Mouse (Mus musculus): Measurements from ENCODE around the gene Acad12. TPM values are rescaled to one million over a fixed set of nuclear protein-coding genes. Genes with fewer than 3 reads are reported as not detected.
"Not testable (repeated sequence)": the region's sequence is repeated elsewhere in the genome, so short reads cannot be mapped to it uniquely, and the experiment has no call there.

Acad12 gene
- polyA plus RNA-seq, 1 experiment from 2014 or later = 2.3 TPM

GRCm38 (mm10) chr5:121627871-121628270, 9.1 kb upstream of the Acad12 start:
- TF ChIP-seq EP300 (optimal IDR thresholded peaks at IDR 0.05) = no peak
- peak; percentile 94 for TF ChIP-seq CTCF (IDR thresholded peaks at IDR 0.05; ENCODE audit: low read depth)
- ATAC-seq (ENCODE audit: low FRiP score, low TSS enrichment) (no peak), DNase-seq (ENCODE audit: low spot score) (peak; percentile 73)
- Histone ChIP-seq H3K9ac (ENCODE audit: low read length) (no peak overlapping the region), H3K36me3 (ENCODE audit: control insufficient read depth, insufficient read depth, low read length) (no peaks in the 10 kb centered on the region), H3K27me3 (ENCODE audit: control insufficient read depth, insufficient read depth, low read length) (no peaks in the 10 kb centered on the region), H3K27ac (replicated peaks) (no peak overlapping the region), H3K9me3 (ENCODE audit: control insufficient read depth, low read length) (no peaks in the 10 kb centered on the region), H3K4me1 (replicated peaks; ENCODE audit: control insufficient read depth, insufficient read depth) (no peaks in the 10 kb centered on the region), H3K4me3 (ENCODE audit: low read depth, low read length) (no peak overlapping the region), H3K4me2 (replicated peaks; ENCODE audit: low read depth) (no peak overlapping the region)
- 0% methylated on average over 1 of the region's 1 CpGs for WGBS

DNA sequence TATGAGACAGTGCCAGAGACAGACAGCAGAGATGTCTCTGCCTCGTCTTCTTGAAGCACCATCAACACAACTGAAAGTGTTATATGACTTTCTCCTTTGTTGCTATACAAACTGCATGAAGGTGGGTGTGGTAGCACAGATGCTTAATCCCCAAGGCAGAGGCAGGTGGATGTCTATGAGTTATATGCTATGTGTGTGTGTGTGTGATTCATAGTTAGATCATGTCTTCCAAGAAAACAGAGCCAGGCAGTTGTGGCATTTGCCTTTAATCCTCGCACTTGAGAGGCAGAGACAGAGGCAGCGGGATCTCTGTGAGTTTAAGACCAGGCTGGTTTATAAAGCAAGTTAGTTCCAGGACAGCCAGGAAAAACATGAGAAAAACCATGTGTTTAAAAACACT, 4.5 kb upstream of the Acad12 start:
- H3K9me3 ChIP-seq (ENCODE audit: control insufficient read depth, low read length) = no peaks in the 10 kb centered on the region
- DNase-seq (ENCODE audit: low spot score) = no peak
- WGBS = 63% methylated on average over 3 of the region's 3 CpGs
- H3K4me2 ChIP-seq (replicated peaks; ENCODE audit: low read depth) = no peak overlapping the region
- no peak for ATAC-seq (ENCODE audit: low FRiP score, low TSS enrichment)
- H3K9ac ChIP-seq (ENCODE audit: low read length) = no peak overlapping the region
- H3K36me3 ChIP-seq (ENCODE audit: control insufficient read depth, insufficient read depth, low read length) = no peaks in the 10 kb centered on the region
- no peaks in the 10 kb centered on the region for H3K4me1 ChIP-seq (replicated peaks; ENCODE audit: control insufficient read depth, insufficient read depth)
- H3K4me3 ChIP-seq (ENCODE audit: low read depth, low read length) = no peak overlapping the region
- H3K27ac ChIP-seq (replicated peaks) = no peak overlapping the region
- TF ChIP-seq CTCF (IDR thresholded peaks at IDR 0.05; ENCODE audit: low read depth) = no peak
- TF ChIP-seq EP300 (optimal IDR thresholded peaks at IDR 0.05) = no peak
- H3K27me3 ChIP-seq (ENCODE audit: control insufficient read depth, insufficient read depth, low read length) = no peaks in the 10 kb centered on the region

- Histone ChIP-seq H3K9me3 (ENCODE audit: control insufficient read depth, low read length) (no peaks in the 10 kb centered on the region), H3K36me3 (ENCODE audit: control insufficient read depth, insufficient read depth, low read length) (no peaks in the 10 kb centered on the region), H3K27me3 (ENCODE audit: control insufficient read depth, insufficient read depth, low read length) (no peaks in the 10 kb centered on the region), H3K4me3 (ENCODE audit: low read depth, low read length) (no peak overlapping the region), H3K4me1 (replicated peaks; ENCODE audit: control insufficient read depth, insufficient read depth) (no peaks in the 10 kb centered on the region), H3K27ac (replicated peaks) (no peak overlapping the region), H3K9ac (ENCODE audit: low read length) (no peak overlapping the region), H3K4me2 (replicated peaks; ENCODE audit: low read depth) (no peak overlapping the region)
- no peak for ATAC-seq (ENCODE audit: low FRiP score, low TSS enrichment)
- TF ChIP-seq EP300 (optimal IDR thresholded peaks at IDR 0.05) = no peak
- TF ChIP-seq CTCF (IDR thresholded peaks at IDR 0.05; ENCODE audit: low read depth) = no peak
- DNase-seq (ENCODE audit: low spot score) = no peak
- 93% methylated on average over 5 of the region's 5 CpGs for WGBS
Measured at GRCm38 (mm10) chr5:121621102-121621501, 2.4 kb upstream of the Acad12 start.

DNA sequence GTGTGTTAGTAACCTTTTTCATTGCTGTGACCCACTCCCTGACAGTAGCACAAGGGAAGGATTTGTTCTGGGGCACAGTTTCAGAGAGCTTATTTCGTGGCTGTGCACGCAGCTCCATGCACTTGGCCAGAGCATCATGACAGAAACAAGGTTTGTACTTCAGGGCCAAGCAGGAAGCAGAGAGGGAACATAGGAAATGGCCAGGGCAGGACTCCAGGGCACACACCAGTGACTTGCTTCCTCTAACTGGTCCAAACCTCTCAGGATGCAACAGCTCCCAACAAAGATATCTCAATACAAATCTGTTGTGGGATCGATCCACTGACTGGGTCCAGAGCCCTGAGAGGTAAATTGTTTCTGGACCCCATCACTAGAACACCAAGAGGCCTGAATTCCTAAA, 3.8 kb downstream of the Acad12 start:
- H3K9ac ChIP-seq (ENCODE audit: low read length); DNase-seq (ENCODE audit: low spot score); H3K9me3 ChIP-seq (ENCODE audit: control insufficient read depth, low read length); H3K4me3 ChIP-seq (ENCODE audit: low read depth, low read length); H3K4me2 ChIP-seq (replicated peaks; ENCODE audit: low read depth); H3K27me3 ChIP-seq (ENCODE audit: control insufficient read depth, insufficient read depth, low read length); H3K4me1 ChIP-seq (replicated peaks; ENCODE audit: control insufficient read depth, insufficient read depth); ATAC-seq (ENCODE audit: low FRiP score, low TSS enrichment); H3K27ac ChIP-seq (replicated peaks); H3K36me3 ChIP-seq (ENCODE audit: control insufficient read depth, insufficient read depth, low read length): not testable (repeated sequence)
- WGBS = 78% methylated on average over 3 of the region's 3 CpGs

- ATAC-seq (ENCODE audit: low FRiP score, low TSS enrichment) (no peak), DNase-seq (ENCODE audit: low spot score) (no peak)
- Histone ChIP-seq H3K27me3 (ENCODE audit: control insufficient read depth, insufficient read depth, low read length) (no peaks in the 10 kb centered on the region), H3K4me1 (replicated peaks; ENCODE audit: control insufficient read depth, insufficient read depth) (no peaks in the 10 kb centered on the region), H3K9me3 (ENCODE audit: control insufficient read depth, low read length) (no peaks in the 10 kb centered on the region), H3K36me3 (ENCODE audit: control insufficient read depth, insufficient read depth, low read length) (no peaks in the 10 kb centered on the region), H3K9ac (ENCODE audit: low read length) (no peak overlapping the region), H3K27ac (replicated peaks) (no peak overlapping the region), H3K4me3 (ENCODE audit: low read depth, low read length) (no peak overlapping the region), H3K4me2 (replicated peaks; ENCODE audit: low read depth) (no peak overlapping the region)
- 71% methylated on average over 6 of the region's 6 CpGs for WGBS
- TF ChIP-seq CTCF (IDR thresholded peaks at IDR 0.05; ENCODE audit: low read depth) (no peak), EP300 (optimal IDR thresholded peaks at IDR 0.05) (no peak)
Measured at GRCm38 (mm10) chr5:121612036-121612435, 6.7 kb downstream of the Acad12 start.

GRCm38 (mm10) chr5:121609556-121610135, 9.1 kb downstream of the Acad12 start:
- H3K4me1 ChIP-seq (replicated peaks; ENCODE audit: control insufficient read depth, insufficient read depth); H3K27ac ChIP-seq (replicated peaks); H3K27me3 ChIP-seq (ENCODE audit: control insufficient read depth, insufficient read depth, low read length); H3K4me3 ChIP-seq (ENCODE audit: low read depth, low read length); H3K9ac ChIP-seq (ENCODE audit: low read length); H3K4me2 ChIP-seq (replicated peaks; ENCODE audit: low read depth); H3K9me3 ChIP-seq (ENCODE audit: control insufficient read depth, low read length); DNase-seq (ENCODE audit: low spot score); H3K36me3 ChIP-seq (ENCODE audit: control insufficient read depth, insufficient read depth, low read length); ATAC-seq (ENCODE audit: low FRiP score, low TSS enrichment): not testable (repeated sequence)
- WGBS = 46% methylated on average over 7 of the region's 8 CpGs
- peak; percentile 41 for TF ChIP-seq CTCF (IDR thresholded peaks at IDR 0.05; ENCODE audit: low read depth)
